Mouse (Mus musculus): ENCODE measurements around the gene Gm10037.
"Not testable (repeated sequence)": the region's sequence is repeated elsewhere in the genome, so short reads cannot be mapped to it uniquely, and the experiment has no call there.

Gene Gm10037

DNA sequence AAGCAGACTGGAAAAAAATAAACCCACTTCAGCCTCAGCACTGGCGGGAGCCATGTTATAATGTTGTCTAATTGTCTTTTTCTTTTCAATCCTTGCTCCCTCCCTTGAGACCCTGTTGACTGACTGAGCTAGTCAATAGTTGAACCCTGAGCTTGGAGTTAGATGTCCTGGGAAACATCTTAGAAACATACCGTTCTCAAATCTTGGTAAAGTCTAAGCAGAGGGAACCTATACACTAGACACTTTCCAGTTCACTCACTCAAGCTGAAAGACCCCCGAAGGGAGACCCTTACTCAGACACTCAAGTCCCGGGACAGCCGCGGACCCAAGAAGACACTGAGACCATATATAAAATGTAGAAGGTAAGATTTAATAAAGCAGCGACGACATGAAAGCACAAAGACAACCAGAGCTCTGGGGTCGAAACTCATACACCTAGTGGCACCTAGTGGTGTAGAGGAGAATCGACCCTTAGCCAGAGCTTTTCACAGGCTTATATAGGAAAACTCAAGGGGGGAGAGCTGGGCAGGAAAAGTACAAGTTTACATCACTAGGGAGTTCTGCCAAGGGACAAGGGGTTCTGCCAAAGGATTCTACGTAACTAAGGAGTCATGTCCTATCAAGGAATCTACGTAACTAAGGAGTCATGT, 45.3 kb downstream of the Gm10037 start:
- not testable (repeated sequence) for DNase-seq (ENCODE audit: low spot score in 2 of 2)

GRCm38 (mm10) chr13:67876699-67877254, 45.9 kb downstream of the Gm10037 start:
- DNase-seq (ENCODE audit: low spot score in 2 of 2): no peak

DNA sequence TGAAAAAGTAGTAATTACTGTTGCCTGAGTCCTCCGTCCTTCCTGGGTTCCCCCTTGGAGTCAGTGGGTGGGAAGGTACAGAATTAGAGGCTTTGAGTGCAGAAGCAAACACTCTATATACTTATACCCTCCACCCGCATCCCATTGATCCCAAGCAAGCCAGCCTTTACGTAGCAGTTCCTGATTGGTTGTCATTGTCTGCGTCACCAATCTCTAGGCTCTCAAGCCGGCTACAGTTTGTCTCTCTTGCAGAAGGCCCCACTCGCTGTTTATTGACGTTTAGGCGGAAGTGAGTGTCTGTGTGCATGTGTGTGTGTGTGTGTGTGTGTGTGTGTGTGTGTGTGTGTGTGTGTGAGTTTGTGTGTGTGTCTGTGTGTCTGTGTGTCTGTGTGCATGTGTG, 53.1 kb downstream of the Gm10037 start:
- no peak for DNase-seq (ENCODE audit: low spot score in 2 of 2)

Data from frontal cortex, postnatal 25 days (tissue).